Mouse (Mus musculus): Measurements from ENCODE around the gene Lhx5. TPM values are rescaled to one million over a fixed set of nuclear protein-coding genes. Genes with fewer than 3 reads are reported as not detected.

The Lhx5 gene
- polyA plus RNA-seq, 1 experiment from 2014 or later: not detected

DNA sequence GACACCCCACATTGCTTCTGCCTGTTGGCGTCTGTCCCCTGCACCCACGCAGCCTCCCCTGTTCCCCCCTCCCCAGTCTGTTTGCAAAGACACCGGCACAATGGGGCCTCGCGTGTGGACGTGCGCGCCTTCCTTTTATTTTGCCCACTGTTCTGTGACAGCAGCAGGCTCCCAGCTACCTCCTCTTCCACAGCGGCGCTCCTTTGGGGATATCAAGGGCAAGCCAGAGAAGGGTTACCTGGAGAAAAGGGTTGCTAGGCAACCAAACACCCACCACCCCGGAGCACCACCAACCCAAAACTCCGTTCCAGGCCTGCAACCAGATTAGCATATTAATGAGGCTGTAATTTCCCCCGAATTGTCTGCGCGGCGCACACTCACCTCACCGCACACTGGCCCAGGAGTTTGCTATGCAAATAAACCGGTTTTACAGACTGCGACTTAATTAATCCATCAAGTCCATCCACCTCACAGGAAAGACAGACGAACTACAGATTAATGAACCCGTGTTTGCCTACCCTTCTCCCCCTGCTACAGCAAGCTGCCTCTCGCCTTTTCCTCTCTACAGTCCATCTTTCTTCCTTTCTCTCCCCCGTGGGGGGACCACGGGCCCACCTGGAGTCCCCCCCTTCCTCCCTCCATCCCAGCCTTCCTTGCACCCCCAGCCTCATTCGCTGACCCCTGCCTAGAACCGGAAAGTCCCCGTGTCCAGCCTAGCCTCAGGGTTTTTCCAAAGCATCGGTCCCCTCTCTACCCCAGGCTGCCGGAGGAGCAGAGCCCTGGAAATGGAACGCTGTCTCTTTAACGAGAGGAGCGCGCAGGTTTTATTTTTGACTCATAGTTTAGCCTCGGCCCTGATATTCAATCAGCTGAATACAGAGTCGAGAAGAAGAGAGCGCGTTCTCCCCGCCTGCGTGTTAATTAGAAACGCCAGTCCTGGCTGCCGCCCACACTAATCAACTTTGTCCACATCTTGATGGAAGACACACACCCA, 21.8 kb upstream of the Lhx5 start:
- WGBS: under 1% methylated on average over 40 of the region's 41 CpGs
- Histone ChIP-seq H3K9me3 (ENCODE audit: control insufficient read depth, low read length) (0 out of 2 replicates have a peak, but pooled peaks cover 3% of the 10 kb centered on the region), H3K36me3 (ENCODE audit: control insufficient read depth, insufficient read depth, low read length) (no peaks in the 10 kb centered on the region), H3K9ac (ENCODE audit: low read length) (no peak overlapping the region), H3K27ac (ENCODE audit: low read length) (no peak overlapping the region), H3K4me3 (ENCODE audit: low read length) (no peak overlapping the region), H3K27me3 (ENCODE audit: control insufficient read depth, insufficient read depth, low read depth, low read length) (peaks cover 31% of the 10 kb centered on the region), H3K4me2 (ENCODE audit: low read depth, low read length) (no peak overlapping the region), H3K4me1 (replicated peaks; ENCODE audit: control insufficient read depth, insufficient read depth, low read length) (no peaks in the 10 kb centered on the region)
- no peak for ATAC-seq (ENCODE audit: low read depth)

DNA sequence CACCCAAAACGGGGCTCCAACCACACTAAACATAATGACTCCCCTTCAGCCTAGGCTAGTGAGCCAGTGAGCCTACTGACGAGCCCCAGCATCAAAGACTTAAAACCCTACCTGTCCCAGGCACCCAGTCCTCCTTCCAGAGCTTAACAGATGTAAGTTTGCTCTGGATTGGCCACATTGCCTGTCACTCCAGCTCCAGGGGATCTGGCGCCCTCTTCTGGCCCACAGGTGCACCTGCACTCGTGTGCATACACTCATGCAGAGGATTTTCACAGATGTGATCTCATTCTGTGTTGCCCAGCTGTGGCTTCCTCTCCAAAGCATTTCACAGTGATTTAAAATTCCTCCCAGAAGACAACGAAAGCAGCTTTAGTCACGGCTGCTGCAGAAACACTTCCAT, 18.1 kb upstream of the Lhx5 start:
- Histone ChIP-seq H3K4me3 (ENCODE audit: low read length) (no peak overlapping the region), H3K9me3 (ENCODE audit: control insufficient read depth, low read length) (0 out of 2 replicates have a peak, but pooled peaks cover 3% of the 10 kb centered on the region), H3K36me3 (ENCODE audit: control insufficient read depth, insufficient read depth, low read length) (no peaks in the 10 kb centered on the region), H3K4me2 (ENCODE audit: low read depth, low read length) (no peak overlapping the region), H3K27ac (ENCODE audit: low read length) (no peak overlapping the region), H3K27me3 (ENCODE audit: control insufficient read depth, insufficient read depth, low read depth, low read length) (peaks cover 28% of the 10 kb centered on the region), H3K9ac (ENCODE audit: low read length) (no peak overlapping the region), H3K4me1 (replicated peaks; ENCODE audit: control insufficient read depth, insufficient read depth, low read length) (no peaks in the 10 kb centered on the region)
- no peak for ATAC-seq (ENCODE audit: low read depth)
- 77% methylated on average over 6 of the region's 6 CpGs for WGBS

DNA sequence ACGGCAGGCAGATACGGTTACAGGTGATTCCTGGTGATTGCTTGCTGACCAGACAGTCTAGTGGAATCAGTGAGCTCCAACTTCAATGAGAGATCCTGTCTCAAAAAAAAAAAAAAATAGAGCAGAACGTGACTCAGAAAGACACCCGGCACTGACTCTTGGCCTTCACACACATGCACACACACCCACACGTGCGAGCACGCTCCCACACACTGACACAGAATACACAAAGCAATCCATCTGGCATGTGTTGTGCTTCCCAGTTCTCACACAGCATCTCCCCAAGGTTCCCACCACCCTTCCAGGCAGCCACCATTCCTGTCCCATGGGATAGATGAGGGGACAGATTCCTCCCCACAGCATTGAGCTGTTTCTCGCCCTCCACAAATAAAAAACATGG, 11.4 kb upstream of the Lhx5 start:
- Histone ChIP-seq H3K27ac (ENCODE audit: low read length) (no peak overlapping the region), H3K4me2 (ENCODE audit: low read depth, low read length) (no peak overlapping the region), H3K27me3 (ENCODE audit: control insufficient read depth, insufficient read depth, low read depth, low read length) (peaks cover 32% of the 10 kb centered on the region), H3K4me3 (ENCODE audit: low read length) (no peak overlapping the region), H3K9ac (ENCODE audit: low read length) (no peak overlapping the region), H3K4me1 (replicated peaks; ENCODE audit: control insufficient read depth, insufficient read depth, low read length) (no peaks in the 10 kb centered on the region), H3K36me3 (ENCODE audit: control insufficient read depth, insufficient read depth, low read length) (no peaks in the 10 kb centered on the region), H3K9me3 (ENCODE audit: control insufficient read depth, low read length) (no peaks in the 10 kb centered on the region)
- WGBS: 83% methylated on average over 8 of the region's 8 CpGs
- ATAC-seq (ENCODE audit: low read depth): no peak

DNA sequence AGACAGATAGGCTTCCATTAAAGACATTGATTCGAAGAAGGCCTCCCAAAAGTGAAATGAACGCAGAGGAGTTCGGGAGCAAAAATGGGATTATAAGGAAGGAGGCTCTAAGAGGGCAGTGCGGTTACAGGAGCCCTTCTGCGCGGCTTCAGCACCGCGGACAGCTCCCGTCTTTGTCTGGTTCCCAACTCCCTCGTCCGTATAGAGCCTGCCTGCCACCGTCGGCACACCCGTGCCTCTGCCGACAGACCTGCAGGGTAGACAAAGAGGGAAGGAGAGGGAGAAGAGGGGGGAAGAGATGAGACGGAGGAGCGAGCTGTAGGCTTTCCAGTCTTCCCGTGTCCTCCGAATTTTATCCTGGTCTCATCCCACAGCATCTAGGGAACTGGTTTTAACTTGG, 7.5 kb upstream of the Lhx5 start:
- no peak overlapping the region for H3K4me3 ChIP-seq (ENCODE audit: low read length)
- H3K9ac ChIP-seq (ENCODE audit: low read length): no peak overlapping the region
- no peaks in the 10 kb centered on the region for H3K4me1 ChIP-seq (replicated peaks; ENCODE audit: control insufficient read depth, insufficient read depth, low read length)
- H3K27ac ChIP-seq (ENCODE audit: low read length): no peak overlapping the region
- WGBS: 1% methylated on average over 19 of the region's 19 CpGs
- H3K36me3 ChIP-seq (ENCODE audit: control insufficient read depth, insufficient read depth, low read length): no peaks in the 10 kb centered on the region
- H3K9me3 ChIP-seq (ENCODE audit: control insufficient read depth, low read length): no peaks in the 10 kb centered on the region
- H3K27me3 ChIP-seq (ENCODE audit: control insufficient read depth, insufficient read depth, low read depth, low read length): peaks cover 68% of the 10 kb centered on the region
- ATAC-seq (ENCODE audit: low read depth): no peak
- H3K4me2 ChIP-seq (ENCODE audit: low read depth, low read length): no peak overlapping the region

- Histone ChIP-seq H3K9ac (ENCODE audit: low read length) (no peak overlapping the region), H3K4me1 (replicated peaks; ENCODE audit: control insufficient read depth, insufficient read depth, low read length) (no peaks in the 10 kb centered on the region), H3K4me3 (ENCODE audit: low read length) (no peak overlapping the region), H3K4me2 (ENCODE audit: low read depth, low read length) (no peak overlapping the region), H3K27me3 (ENCODE audit: control insufficient read depth, insufficient read depth, low read depth, low read length) (peaks cover 71% of the 10 kb centered on the region), H3K36me3 (ENCODE audit: control insufficient read depth, insufficient read depth, low read length) (no peaks in the 10 kb centered on the region), H3K27ac (ENCODE audit: low read length) (no peak overlapping the region), H3K9me3 (ENCODE audit: control insufficient read depth, low read length) (no peaks in the 10 kb centered on the region)
- 3% methylated on average over 11 of the region's 11 CpGs for WGBS
- ATAC-seq (ENCODE audit: low read depth): no peak
Measured at GRCm38 (mm10) chr5:120424657-120425056, 6.8 kb upstream of the Lhx5 start.

- Histone ChIP-seq H3K4me3 (ENCODE audit: low read length) (no peak overlapping the region), H3K4me2 (ENCODE audit: low read depth, low read length) (no peak overlapping the region), H3K36me3 (ENCODE audit: control insufficient read depth, insufficient read depth, low read length) (no peaks in the 10 kb centered on the region), H3K27me3 (ENCODE audit: control insufficient read depth, insufficient read depth, low read depth, low read length) (peaks cover 79% of the 10 kb centered on the region), H3K4me1 (replicated peaks; ENCODE audit: control insufficient read depth, insufficient read depth, low read length) (no peaks in the 10 kb centered on the region), H3K9ac (ENCODE audit: low read length) (no peak overlapping the region), H3K27ac (ENCODE audit: low read length) (no peak overlapping the region), H3K9me3 (ENCODE audit: control insufficient read depth, low read length) (no peaks in the 10 kb centered on the region)
- no peak for ATAC-seq (ENCODE audit: low read depth)
- 1% methylated on average over 13 of the region's 20 CpGs for WGBS
Measured at GRCm38 (mm10) chr5:120425711-120426110, 5.8 kb upstream of the Lhx5 start.

GRCm38 (mm10) chr5:120426572-120426971, 4.9 kb upstream of the Lhx5 start:
- Histone ChIP-seq H3K9ac (ENCODE audit: low read length) (no peak overlapping the region), H3K9me3 (ENCODE audit: control insufficient read depth, low read length) (no peaks in the 10 kb centered on the region), H3K36me3 (ENCODE audit: control insufficient read depth, insufficient read depth, low read length) (no peaks in the 10 kb centered on the region), H3K27me3 (ENCODE audit: control insufficient read depth, insufficient read depth, low read depth, low read length) (peaks cover 84% of the 10 kb centered on the region), H3K4me2 (ENCODE audit: low read depth, low read length) (no peak overlapping the region), H3K4me1 (replicated peaks; ENCODE audit: control insufficient read depth, insufficient read depth, low read length) (no peaks in the 10 kb centered on the region), H3K27ac (ENCODE audit: low read length) (no peak overlapping the region), H3K4me3 (ENCODE audit: low read length) (no peak overlapping the region)
- ATAC-seq (ENCODE audit: low read depth): no peak
- WGBS: 0% methylated on average over 10 of the region's 10 CpGs

GRCm38 (mm10) chr5:120427451-120427938, 4.0 kb upstream of the Lhx5 start:
- Histone ChIP-seq H3K9me3 (ENCODE audit: control insufficient read depth, low read length) (no peaks in the 10 kb centered on the region), H3K4me2 (ENCODE audit: low read depth, low read length) (no peak overlapping the region), H3K27ac (ENCODE audit: low read length) (no peak overlapping the region), H3K4me1 (replicated peaks; ENCODE audit: control insufficient read depth, insufficient read depth, low read length) (no peaks in the 10 kb centered on the region), H3K36me3 (ENCODE audit: control insufficient read depth, insufficient read depth, low read length) (no peaks in the 10 kb centered on the region), H3K9ac (ENCODE audit: low read length) (no peak overlapping the region), H3K4me3 (ENCODE audit: low read length) (no peak overlapping the region), H3K27me3 (ENCODE audit: control insufficient read depth, insufficient read depth, low read depth, low read length) (peaks cover 90% of the 10 kb centered on the region)
- no peak for ATAC-seq (ENCODE audit: low read depth)
- whole genome bisulfite sequencing: 1% methylated on average over 33 of the region's 33 CpGs

GRCm38 (mm10) chr5:120428189-120428838, 3.2 kb upstream of the Lhx5 start:
- no peak for ATAC-seq (ENCODE audit: low read depth)
- WGBS: 2% methylated on average over 21 of the region's 21 CpGs
- no peaks in the 10 kb centered on the region for H3K9me3 ChIP-seq (ENCODE audit: control insufficient read depth, low read length)

More at GRCm38 (mm10) chr5:120428189-120428838, 3.2 kb upstream of the Lhx5 start:
- Histone ChIP-seq H3K9ac (ENCODE audit: low read length) (no peak overlapping the region), H3K4me2 (ENCODE audit: low read depth, low read length) (no peak overlapping the region), H3K36me3 (ENCODE audit: control insufficient read depth, insufficient read depth, low read length) (no peaks in the 10 kb centered on the region), H3K4me3 (ENCODE audit: low read length) (no peak overlapping the region), H3K27me3 (ENCODE audit: control insufficient read depth, insufficient read depth, low read depth, low read length) (peaks cover 93% of the 10 kb centered on the region), H3K4me1 (replicated peaks; ENCODE audit: control insufficient read depth, insufficient read depth, low read length) (no peaks in the 10 kb centered on the region), H3K27ac (ENCODE audit: low read length) (no peak overlapping the region)

Data from lung, embryonic 16.5 days (tissue).